Mouse (Mus musculus) neural tube, embryonic 14.5 days (tissue): ENCODE results near the gene Zzz3. TPM values are rescaled to one million over a fixed set of nuclear protein-coding genes. Genes with fewer than 3 reads are reported as not detected.

Source experiments
- ATAC-seq: fragments of 200-750 bp; cut with Nextera tagmentation; 2 replicates; pipeline ENCODE4 v1.8.0; 2017; ENCODE audit warnings: low read depth, mild to moderate bottlenecking, moderate TSS enrichment, moderate library complexity
- H3K27ac ChIP-seq: fragments of 300-500 bp; sonication (generic); 2 replicates; pipeline ENCODE4 v1.5.1; 2014; ENCODE audit warnings: low read depth, mild to moderate bottlenecking, control low read depth, low read length, moderate library complexity, mixed read lengths
- H3K27me3 ChIP-seq: fragments of 300-500 bp; sonication (generic); 2 replicates; pipeline ENCODE4 v1.6.1; 2014; ENCODE audit warnings: low read length; ENCODE audit not compliant: control insufficient read depth, insufficient read depth
- H3K36me3 ChIP-seq: fragments of 300-500 bp; sonication (generic); 2 replicates; pipeline ENCODE4 v1.6.1; 2014; ENCODE audit warnings: low read length, mixed read lengths; ENCODE audit not compliant: control insufficient read depth, insufficient read depth
- H3K4me1 ChIP-seq: fragments of 300-500 bp; sonication (generic); 2 replicates; pipeline ENCODE4 v1.6.1; 2014; ENCODE audit warnings: low read length; ENCODE audit not compliant: control insufficient read depth, insufficient read depth
- H3K4me2 ChIP-seq: fragments of 300-500 bp; sonication (generic); 2 replicates; pipeline ENCODE4 v1.6.1; 2014; ENCODE audit warnings: mild to moderate bottlenecking, low read depth, low read length, control low read depth
- H3K4me3 ChIP-seq: fragments of 300-500 bp; sonication (generic); 2 replicates; pipeline ENCODE4 v1.5.1; 2014; ENCODE audit warnings: low read depth, low read length, control low read depth, mixed read lengths
- H3K9ac ChIP-seq: fragments of 300-500 bp; sonication (generic); replicated peaks from 2 replicates; pipeline ENCODE4 v1.6.1; 2014; ENCODE audit warnings: low read depth, mild to moderate bottlenecking, control low read depth, low read length, mixed read lengths
- H3K9me3 ChIP-seq: fragments of 300-500 bp; sonication (generic); 2 replicates; pipeline ENCODE4 v1.6.1; 2016; ENCODE audit warnings: low read length; ENCODE audit not compliant: control insufficient read depth
- WGBS: fragments of 180-500 bp; shearing (Covaris S2); extraction: QIAGEN DNeasy Blood & Tissue Kit; methylation state at CpG from one replicate; pipeline ENCODE4 v1.1.7; 2014; 5-methylcytosine and 5-hydroxymethylcytosine counted together
- polyA plus RNA-seq: library from polyadenylated mRNA; unstranded; fragments of >200 nt; fragmentation: Nextera tagmentation; extraction: Ambion mirVana; gene quantifications from 2 replicates; pipeline ENCODE4 v1.2.1, GENCODE M21; 2014

The Zzz3 gene
- polyA plus RNA-seq, 1 experiment from 2014 or later, result 36.3 TPM

DNA sequence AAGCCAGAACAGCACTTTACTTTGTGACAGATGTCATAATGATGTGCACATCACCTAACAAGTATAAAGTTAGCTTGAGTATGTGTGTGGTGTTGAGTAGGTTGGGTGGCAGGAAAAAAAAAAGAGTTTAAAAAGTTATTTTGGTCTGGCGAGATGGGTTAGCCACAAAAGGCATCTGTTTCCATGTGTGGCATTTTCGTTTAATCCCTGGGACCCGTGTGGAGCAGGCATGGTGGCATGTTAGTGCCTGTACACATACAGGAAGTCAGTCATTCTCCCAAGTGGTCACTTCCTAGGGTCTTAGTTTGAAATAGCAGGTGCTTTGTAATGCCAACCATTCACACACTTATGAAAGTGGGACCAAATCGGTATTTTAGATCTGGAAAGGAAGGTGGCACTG is 17.1 kb downstream of the Zzz3 start:
- WGBS, result 89% methylated on average over 4 of the region's 4 CpGs
- H3K4me2 ChIP-seq, result no peak overlapping the region
- no peak overlapping the region for H3K9ac ChIP-seq
- H3K4me1 ChIP-seq, result no peaks in the 10 kb centered on the region
- ATAC-seq, result no peak
- H3K9me3 ChIP-seq, result no peaks in the 10 kb centered on the region
- H3K27ac ChIP-seq, result no peak overlapping the region
- H3K4me3 ChIP-seq, result no peak overlapping the region
- H3K27me3 ChIP-seq, result no peaks in the 10 kb centered on the region
- H3K36me3 ChIP-seq, result no peaks in the 10 kb centered on the region

DNA sequence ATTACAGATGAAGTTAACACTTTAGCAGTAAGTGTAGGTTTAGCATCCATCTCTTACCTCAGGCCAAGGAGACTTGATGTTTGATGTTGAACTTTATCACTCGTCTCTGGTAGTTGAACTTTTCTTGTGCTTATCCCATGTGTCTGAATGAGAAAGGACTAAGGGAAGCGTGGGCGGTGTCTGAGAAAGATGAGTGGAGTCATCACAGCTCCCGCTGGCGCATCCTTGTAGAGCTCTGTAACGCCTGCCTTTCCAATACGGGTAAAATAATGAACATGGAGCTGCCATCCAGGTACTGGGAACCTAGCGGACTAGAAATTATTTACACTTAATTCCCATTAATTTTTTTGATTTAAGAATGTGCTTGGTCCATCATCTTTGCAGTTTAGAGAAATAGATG is 33.7 kb downstream of the Zzz3 start:
- Histone ChIP-seq H3K9me3 (no peaks in the 10 kb centered on the region), H3K27ac (no peak overlapping the region), H3K27me3 (no peaks in the 10 kb centered on the region), H3K4me1 (no peaks in the 10 kb centered on the region), H3K9ac (no peak overlapping the region), H3K4me3 (no peak overlapping the region), H3K36me3 (peaks cover 6% of the 10 kb centered on the region; the same call in 1 of the 2 replicates), H3K4me2 (no peak overlapping the region)
- 94% methylated on average over 8 of the region's 8 CpGs for WGBS
- no peak for ATAC-seq

DNA sequence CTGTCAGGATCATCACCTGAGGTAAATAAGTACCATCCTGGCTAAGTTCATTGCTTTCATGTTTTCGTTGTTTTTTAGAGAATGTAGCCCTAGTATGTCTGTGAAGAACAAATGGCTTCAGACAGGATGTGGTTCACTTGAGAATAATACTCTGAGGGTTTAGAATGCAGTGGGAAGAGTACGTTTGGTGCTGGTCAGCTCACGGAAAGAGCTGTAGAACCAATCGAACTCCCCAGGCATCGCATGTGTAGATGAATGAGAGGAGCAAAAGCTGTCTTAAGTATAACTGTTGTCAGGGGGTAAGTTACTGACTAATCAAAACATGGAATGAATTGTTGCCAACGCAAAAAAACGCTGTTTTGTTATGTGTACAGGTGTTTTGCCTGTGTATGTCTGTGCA is 37.4 kb downstream of the Zzz3 start:
- H3K27ac ChIP-seq, result no peak overlapping the region
- WGBS, result 98% methylated on average over 7 of the region's 7 CpGs
- no peaks in the 10 kb centered on the region for H3K9me3 ChIP-seq
- H3K27me3 ChIP-seq, result no peaks in the 10 kb centered on the region
- peaks cover 6% of the 10 kb centered on the region; the same call in 1 of the 2 replicates for H3K36me3 ChIP-seq
- no peaks in the 10 kb centered on the region for H3K4me1 ChIP-seq
- no peak overlapping the region for H3K4me3 ChIP-seq
- ATAC-seq, result no peak
- H3K4me2 ChIP-seq, result no peak overlapping the region
- H3K9ac ChIP-seq, result no peak overlapping the region

DNA sequence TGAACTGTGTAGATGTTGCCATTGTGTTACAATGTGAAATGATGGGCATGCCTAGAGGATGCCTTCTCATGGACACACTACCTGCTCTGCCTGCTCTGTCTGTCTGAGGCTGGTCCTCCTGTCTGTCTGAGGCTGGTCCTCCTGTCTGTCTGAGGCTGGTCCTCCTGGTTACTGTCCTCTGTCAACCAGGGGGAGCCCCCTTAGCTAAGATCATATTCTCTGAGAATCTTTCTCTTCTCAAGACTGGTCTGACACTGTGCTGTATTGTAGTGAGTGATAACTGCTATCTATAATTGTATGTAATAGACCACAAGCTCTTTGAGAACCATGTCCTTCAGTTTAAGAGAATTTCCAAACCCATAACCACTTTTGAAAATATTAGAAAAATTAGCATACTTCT is 40.3 kb downstream of the Zzz3 start:
- Histone ChIP-seq H3K9me3 (no peaks in the 10 kb centered on the region), H3K36me3 (no peaks in the 10 kb centered on the region), H3K27me3 (no peaks in the 10 kb centered on the region), H3K4me3 (no peak overlapping the region), H3K27ac (no peak overlapping the region), H3K4me1 (no peaks in the 10 kb centered on the region), H3K4me2 (no peak overlapping the region), H3K9ac (no peak overlapping the region)
- no peak for ATAC-seq

DNA sequence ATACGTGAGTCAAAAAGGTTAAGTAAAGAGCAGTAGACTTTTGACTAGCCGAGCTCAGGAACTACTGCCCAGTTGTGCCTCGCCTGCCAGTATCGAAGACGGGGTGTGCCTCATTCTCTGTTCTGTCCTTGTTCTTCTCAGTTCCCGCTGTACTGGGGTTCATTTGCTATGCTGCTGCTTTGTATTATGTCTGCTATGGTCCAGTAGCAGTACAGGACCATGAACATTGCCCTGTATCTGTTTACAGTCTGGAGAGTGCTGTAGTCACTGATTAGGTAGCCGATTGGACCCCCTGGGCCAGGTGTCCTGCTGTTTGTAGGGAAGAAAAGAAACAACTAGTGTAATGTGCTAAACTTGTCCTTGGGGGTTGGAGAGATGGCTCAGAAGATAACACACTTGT is 42.8 kb downstream of the Zzz3 start:
- no peaks in the 10 kb centered on the region for H3K36me3 ChIP-seq
- H3K27ac ChIP-seq, result no peak overlapping the region
- H3K9ac ChIP-seq, result no peak overlapping the region
- no peak overlapping the region for H3K4me3 ChIP-seq
- H3K27me3 ChIP-seq, result no peaks in the 10 kb centered on the region
- H3K4me1 ChIP-seq, result no peaks in the 10 kb centered on the region
- ATAC-seq, result no peak
- no peak overlapping the region for H3K4me2 ChIP-seq
- WGBS, result over 99% methylated on average over 7 of the region's 7 CpGs
- no peaks in the 10 kb centered on the region for H3K9me3 ChIP-seq

DNA sequence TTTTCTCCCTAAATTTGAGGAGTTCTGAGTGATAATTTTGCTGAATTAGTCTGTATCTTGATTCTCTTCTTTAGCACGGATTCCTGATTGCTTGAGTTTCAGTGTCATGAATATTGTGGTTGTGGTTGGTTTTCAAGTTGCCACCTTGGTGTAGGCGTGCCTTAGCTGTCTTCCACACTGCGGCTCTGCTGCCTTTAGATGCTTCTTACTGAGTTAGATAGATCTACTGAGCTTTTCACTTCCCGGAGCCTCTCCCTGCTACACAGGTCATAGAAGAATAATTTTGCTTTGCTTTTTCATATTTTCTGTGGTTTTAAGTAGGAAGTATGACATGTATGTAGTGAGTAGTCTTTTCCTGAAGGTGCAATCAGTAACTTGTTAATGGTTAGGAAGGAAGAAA is 47.5 kb downstream of the Zzz3 start:
- no peak overlapping the region for H3K4me2 ChIP-seq
- no peaks in the 10 kb centered on the region for H3K27me3 ChIP-seq
- no peaks in the 10 kb centered on the region for H3K36me3 ChIP-seq
- no peaks in the 10 kb centered on the region for H3K4me1 ChIP-seq
- ATAC-seq, result no peak
- H3K4me3 ChIP-seq, result no peak overlapping the region
- no peak overlapping the region for H3K9ac ChIP-seq
- H3K27ac ChIP-seq, result no peak overlapping the region
- 95% methylated on average over 4 of the region's 4 CpGs for WGBS
- no peaks in the 10 kb centered on the region for H3K9me3 ChIP-seq

DNA sequence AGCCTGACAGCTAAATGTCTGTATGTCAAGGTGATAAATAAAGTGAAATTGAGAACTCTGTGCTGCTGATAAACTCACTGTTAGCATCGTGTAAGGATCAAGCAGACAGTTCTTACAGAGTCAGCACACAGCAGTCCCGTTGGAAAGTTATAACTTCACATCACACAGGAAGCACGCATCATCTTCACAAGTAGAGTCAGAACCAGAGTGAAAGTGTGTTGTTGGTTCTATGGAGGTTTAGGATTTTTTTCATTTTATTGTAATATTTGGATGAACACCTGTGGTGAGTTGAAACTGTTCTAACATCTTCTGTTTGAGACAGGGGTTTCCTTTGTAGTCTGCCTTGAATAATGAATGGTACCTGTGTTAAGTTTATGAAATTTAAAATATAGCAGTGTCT is 48.8 kb downstream of the Zzz3 start:
- peaks cover under 1% of the 10 kb centered on the region; the same call in 1 of the 2 replicates for H3K36me3 ChIP-seq
- ATAC-seq, result no peak
- H3K27me3 ChIP-seq, result no peaks in the 10 kb centered on the region
- 88% methylated on average over 3 of the region's 3 CpGs for WGBS
- no peak overlapping the region for H3K27ac ChIP-seq
- H3K4me1 ChIP-seq, result no peaks in the 10 kb centered on the region
- no peak overlapping the region for H3K4me3 ChIP-seq
- no peak overlapping the region for H3K4me2 ChIP-seq
- no peaks in the 10 kb centered on the region for H3K9me3 ChIP-seq
- no peak overlapping the region for H3K9ac ChIP-seq

DNA sequence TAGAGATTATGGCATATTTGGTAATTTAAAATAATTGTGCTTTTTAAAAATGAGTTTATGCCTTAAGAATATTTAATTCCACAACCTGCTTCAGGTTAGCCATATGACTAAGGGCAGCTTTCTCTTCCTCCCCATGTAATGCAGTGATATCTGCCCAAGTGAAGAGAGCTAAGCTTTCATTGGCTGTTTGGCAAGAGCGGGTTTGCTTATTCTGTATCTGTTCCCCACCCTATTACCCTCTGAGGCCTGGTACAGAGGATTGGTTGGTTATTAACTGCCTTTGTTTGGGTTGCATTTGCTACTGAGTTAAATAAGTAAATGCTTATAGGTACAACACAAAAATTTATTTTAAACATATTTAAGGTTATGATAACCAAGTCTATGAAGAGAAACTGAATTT is 51.7 kb downstream of the Zzz3 start:
- H3K4me3 ChIP-seq, result no peak overlapping the region
- H3K4me1 ChIP-seq, result no peaks in the 10 kb centered on the region
- peaks cover 11% of the 10 kb centered on the region for H3K36me3 ChIP-seq
- no peaks in the 10 kb centered on the region for H3K27me3 ChIP-seq
- no peak overlapping the region for H3K9ac ChIP-seq
- no peak overlapping the region for H3K4me2 ChIP-seq
- no peaks in the 10 kb centered on the region for H3K9me3 ChIP-seq
- ATAC-seq, result no peak
- WGBS, result 90% methylated on average over 1 of the region's 1 CpGs
- H3K27ac ChIP-seq, result no peak overlapping the region

DNA sequence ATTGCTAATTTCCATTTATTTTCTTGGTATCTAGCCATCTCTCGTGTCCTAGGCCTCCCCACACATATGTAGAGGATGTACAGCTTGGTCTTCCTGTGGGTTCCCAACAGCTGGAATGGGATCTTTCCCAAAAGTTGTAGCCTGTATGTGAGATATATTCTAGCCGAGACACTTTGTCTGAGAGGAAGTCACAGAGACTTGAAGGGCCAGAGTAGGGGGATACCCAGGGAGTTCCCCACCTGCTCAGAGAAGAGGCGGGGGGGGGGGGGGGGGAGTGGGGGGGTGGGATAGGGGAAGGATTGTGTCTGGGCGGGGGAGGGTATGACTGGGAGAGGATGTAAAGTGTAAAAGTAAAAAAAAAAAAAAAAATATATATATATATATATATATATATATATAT is 57.9 kb downstream of the Zzz3 start:
- Histone ChIP-seq H3K36me3 (peaks cover 22% of the 10 kb centered on the region), H3K9me3 (no peaks in the 10 kb centered on the region), H3K4me1 (no peaks in the 10 kb centered on the region), H3K4me2 (no peak overlapping the region), H3K4me3 (no peak overlapping the region), H3K27me3 (no peaks in the 10 kb centered on the region), H3K27ac (no peak overlapping the region), H3K9ac (no peak overlapping the region)
- ATAC-seq, result no peak
- 84% methylated on average over 2 of the region's 4 CpGs for WGBS
